Mouse (Mus musculus) neural tube, embryonic 13.5 days (tissue): Measurements from ENCODE around the gene Prkcd. TPM values are rescaled to one million over a fixed set of nuclear protein-coding genes. Genes with fewer than 3 reads are reported as not detected.
A peak's percentile ranks its signal among the peaks of the same experiment; 100 is the strongest.

Source experiments
- ATAC-seq: fragments of 200-750 bp; cut with Nextera tagmentation; 2 replicates; pipeline ENCODE4 v1.8.0; 2017; ENCODE audit warnings: low read depth, mild to moderate bottlenecking, moderate TSS enrichment, moderate library complexity
- H3K27ac ChIP-seq: fragments of 300-500 bp; sonication (generic); replicated peaks from 2 replicates; pipeline ENCODE4 v1.5.1; 2015; ENCODE audit warnings: moderate library complexity, mild to moderate bottlenecking, inconsistent platforms
- H3K27me3 ChIP-seq: fragments of 300-500 bp; sonication (generic); 2 replicates; pipeline ENCODE4 v1.6.1; 2015; ENCODE audit warnings: mild to moderate bottlenecking, inconsistent platforms
- H3K36me3 ChIP-seq: fragments of 300-500 bp; sonication (generic); 2 replicates; pipeline ENCODE4 v1.6.1; 2015; ENCODE audit warnings: mild to moderate bottlenecking, inconsistent platforms
- H3K4me1 ChIP-seq: fragments of 300-500 bp; sonication (generic); replicated peaks from 2 replicates; pipeline ENCODE4 v1.6.1; 2015; ENCODE audit warnings: inconsistent platforms
- H3K4me2 ChIP-seq: fragments of 300-500 bp; sonication (generic); 2 replicates; pipeline ENCODE4 v1.6.1; 2015; ENCODE audit warnings: inconsistent platforms, mild to moderate bottlenecking, moderate library complexity
- H3K4me3 ChIP-seq: fragments of 300-500 bp; sonication (generic); 2 replicates; pipeline ENCODE4 v1.5.1; 2015; ENCODE audit warnings: mild to moderate bottlenecking, inconsistent platforms
- H3K9ac ChIP-seq: fragments of 300-500 bp; sonication (generic); 2 replicates; pipeline ENCODE4 v1.6.1; 2015; ENCODE audit warnings: moderate library complexity, mild to moderate bottlenecking, inconsistent platforms
- H3K9me3 ChIP-seq: fragments of 300-500 bp; sonication (generic); 2 replicates; pipeline ENCODE4 v1.6.1; 2016; ENCODE audit warnings: inconsistent platforms
- WGBS: fragments of 180-500 bp; shearing (Covaris S2); methylation state at CpG from one replicate; pipeline ENCODE4 v1.1.7; 2015; 5-methylcytosine and 5-hydroxymethylcytosine counted together
- microRNA-seq: library from miRNA; unstranded; fragments of <30 nt; microRNA quantifications from one replicate; pipeline ENCODE4, GENCODE M21; 2016
- polyA plus RNA-seq: library from polyadenylated mRNA; unstranded; fragments of >200 nt; fragmentation: Nextera tagmentation; extraction: Ambion mirVana; gene quantifications from 2 replicates; pipeline ENCODE4 v1.2.1, GENCODE M21; 2015

The Prkcd gene
- polyA plus RNA-seq, 1 experiment from 2014 or later, result 63.4 TPM

GRCm38 (mm10) chr14:30548131-30548720 lies 77.8 kb downstream of the Prkcd start, which contains the start of gene Tkt:
Gene Tkt (plus strand): TSS chr14:30548359.
- no peaks in the 10 kb centered on the region for H3K27me3 ChIP-seq
- H3K4me3 ChIP-seq, result peak within 1 kb of the TSS; percentile 79
- H3K9me3 ChIP-seq, result no peaks in the 10 kb centered on the region
- H3K36me3 ChIP-seq, result no peaks in the 10 kb centered on the region
- H3K4me2 ChIP-seq, result peak within 1 kb of the TSS; percentile 93
- H3K4me1 ChIP-seq, result peaks cover 35% of the 10 kb centered on the region
- WGBS, result 18% methylated on average over 8 of the region's 8 CpGs
- H3K9ac ChIP-seq, result peak within 1 kb of the TSS; percentile 93
- peak; percentile 13 for ATAC-seq
- H3K27ac ChIP-seq, result peak within 1 kb of the TSS; percentile 96

Small RNA genes within 50 kb of the gene (microRNA-seq; reads per million reads assigned to microRNA genes)
- 2.5 reads per million, percentile 10 among the genes with 10 or more reads in this experiment for gene Mir3076

Other genes starting within 250 kb of the Prkcd start
- 19.0 and 20.0 TPM in 2 replicates for gene Dcp1a, start 146.7 kb downstream of the Prkcd start, polyA plus RNA-seq
- 7.0 and 7.4 TPM in 2 replicates for gene Cacna1d, start 134.8 kb downstream of the Prkcd start, polyA plus RNA-seq
- gene Tkt, start 77.9 kb downstream of the Prkcd start, polyA plus RNA-seq, result 197 and 213 TPM in 2 replicates
- 9.6 and 9.9 TPM in 2 replicates for gene Rft1, start 28.1 kb upstream of the Prkcd start, polyA plus RNA-seq
- gene Sfmbt1, start 88.6 kb upstream of the Prkcd start, polyA plus RNA-seq, result 14.7 and 15.6 TPM in 2 replicates
- gene Tmem110, start 199.4 kb upstream of the Prkcd start, polyA plus RNA-seq, result 18.5 and 19.6 TPM in 2 replicates